Mouse (Mus musculus): ENCODE measurements around the gene Olfr1118.

- TF ChIP-seq CTCF (IDR thresholded peaks at IDR 0.05; ENCODE audit: borderline replicate concordance, insufficient read depth, low read length) (no peak), POLR2A (IDR thresholded peaks at IDR 0.05; ENCODE audit: low read depth, low read length) (no peak)
These were observed 40.1 kb upstream of the Olfr1118 start, which contains the start of gene Olfr1116 for GRCm38 (mm10) chr2:87267234-87267633.

Data from embryonic fibroblast, embryonic 13.5 days (primary cell).